Mouse (Mus musculus): Measurements from ENCODE around the gene Xrcc2. TPM values are rescaled to one million over a fixed set of nuclear protein-coding genes. Genes with fewer than 3 reads are reported as not detected.
"Not testable (repeated sequence)": the region's sequence is repeated elsewhere in the genome, so short reads cannot be mapped to it uniquely, and the experiment has no call there.

The Xrcc2 gene
- polyA plus RNA-seq, 1 experiment from 2014 or later, result 4.4 TPM

- no peaks in the 10 kb centered on the region for H3K27me3 ChIP-seq (replicated peaks)
- no peaks in the 10 kb centered on the region for H3K9me3 ChIP-seq (replicated peaks)
- no peaks in the 10 kb centered on the region for H3K36me3 ChIP-seq
- ATAC-seq (ENCODE audit: low FRiP score), result no peak
- no peak overlapping the region for H3K27ac ChIP-seq (replicated peaks)
- no peak overlapping the region for H3K4me3 ChIP-seq (replicated peaks)
- no peak overlapping the region for H3K9ac ChIP-seq (replicated peaks)
- H3K4me2 ChIP-seq, result no peak overlapping the region
- WGBS, result 71% methylated on average over 2 of the region's 2 CpGs
- H3K4me1 ChIP-seq, result no peaks in the 10 kb centered on the region
Observed at GRCm38 (mm10) chr5:25723016-25723415, 17.4 kb upstream of the Xrcc2 start.

- no peaks in the 10 kb centered on the region for H3K9me3 ChIP-seq (replicated peaks)
- ATAC-seq (ENCODE audit: low FRiP score), result no peak
- H3K4me1 ChIP-seq, result no peaks in the 10 kb centered on the region
- no peak overlapping the region for H3K27ac ChIP-seq (replicated peaks)
- H3K9ac ChIP-seq (replicated peaks), result no peak overlapping the region
- no peak overlapping the region for H3K4me2 ChIP-seq
- no peak overlapping the region for H3K4me3 ChIP-seq (replicated peaks)
- H3K36me3 ChIP-seq, result no peaks in the 10 kb centered on the region
- H3K27me3 ChIP-seq (replicated peaks), result no peaks in the 10 kb centered on the region
- 89% methylated on average over 4 of the region's 4 CpGs for WGBS
Observed at GRCm38 (mm10) chr5:25719390-25719789, 13.8 kb upstream of the Xrcc2 start.

- H3K36me3 ChIP-seq; H3K4me2 ChIP-seq; H3K9ac ChIP-seq (replicated peaks); ATAC-seq (ENCODE audit: low FRiP score); H3K27ac ChIP-seq (replicated peaks); H3K27me3 ChIP-seq (replicated peaks); H3K4me1 ChIP-seq; H3K4me3 ChIP-seq (replicated peaks); H3K9me3 ChIP-seq (replicated peaks): not testable (repeated sequence)
- 94% methylated on average over 4 of the region's 4 CpGs for WGBS
Observed at GRCm38 (mm10) chr5:25713001-25713706, 7.5 kb upstream of the Xrcc2 start.

GRCm38 (mm10) chr5:25704702-25705566 lies 691 bp downstream of the Xrcc2 start:
- ATAC-seq (ENCODE audit: low FRiP score), result peak; percentile 48; the same call in 1 of the 2 replicates
- H3K4me1 ChIP-seq, result peaks cover 17% of the 10 kb centered on the region
- H3K4me3 ChIP-seq (replicated peaks), result peak overlapping the region; percentile 87
- peak overlapping the region; percentile 66 for H3K27ac ChIP-seq (replicated peaks)
- H3K9ac ChIP-seq (replicated peaks), result peak overlapping the region; percentile 66
- H3K9me3 ChIP-seq (replicated peaks), result no peaks in the 10 kb centered on the region
- peak overlapping the region; percentile 83 for H3K4me2 ChIP-seq
- H3K36me3 ChIP-seq, result no peaks in the 10 kb centered on the region
- H3K27me3 ChIP-seq (replicated peaks), result no peaks in the 10 kb centered on the region
- WGBS, result 25% methylated on average over 19 of the region's 19 CpGs

- H3K4me1 ChIP-seq, result no peaks in the 10 kb centered on the region
- no peaks in the 10 kb centered on the region for H3K27me3 ChIP-seq (replicated peaks)
- no peak overlapping the region for H3K4me2 ChIP-seq
- no peaks in the 10 kb centered on the region for H3K36me3 ChIP-seq
- WGBS, result 81% methylated on average over 7 of the region's 7 CpGs
- H3K9me3 ChIP-seq (replicated peaks), result no peaks in the 10 kb centered on the region
- H3K4me3 ChIP-seq (replicated peaks), result no peak overlapping the region
- H3K9ac ChIP-seq (replicated peaks), result no peak overlapping the region
- no peak overlapping the region for H3K27ac ChIP-seq (replicated peaks)
- no peak for ATAC-seq (ENCODE audit: low FRiP score)
Observed at GRCm38 (mm10) chr5:25697941-25698340, 7.7 kb downstream of the Xrcc2 start.

GRCm38 (mm10) chr5:25696256-25696655 lies 9.4 kb downstream of the Xrcc2 start:
- WGBS, result 79% methylated on average over 7 of the region's 7 CpGs
- Histone ChIP-seq H3K4me2 (no peak overlapping the region), H3K4me3 (replicated peaks) (no peak overlapping the region), H3K9me3 (replicated peaks) (no peaks in the 10 kb centered on the region), H3K27me3 (replicated peaks) (no peaks in the 10 kb centered on the region), H3K27ac (replicated peaks) (no peak overlapping the region), H3K36me3 (0 out of 2 replicates have a peak, but pooled peaks cover 4% of the 10 kb centered on the region), H3K4me1 (no peaks in the 10 kb centered on the region), H3K9ac (replicated peaks) (no peak overlapping the region)
- ATAC-seq (ENCODE audit: low FRiP score), result no peak

GRCm38 (mm10) chr5:25695786-25696185 lies 9.8 kb downstream of the Xrcc2 start:
- no peaks in the 10 kb centered on the region for H3K9me3 ChIP-seq (replicated peaks)
- no peak overlapping the region for H3K27ac ChIP-seq (replicated peaks)
- H3K9ac ChIP-seq (replicated peaks), result no peak overlapping the region
- H3K36me3 ChIP-seq, result peaks cover 4% of the 10 kb centered on the region; the same call in 1 of the 2 replicates
- H3K4me2 ChIP-seq, result no peak overlapping the region
- H3K27me3 ChIP-seq (replicated peaks), result no peaks in the 10 kb centered on the region
- no peak for ATAC-seq (ENCODE audit: low FRiP score)
- H3K4me1 ChIP-seq, result no peaks in the 10 kb centered on the region
- no peak overlapping the region for H3K4me3 ChIP-seq (replicated peaks)
- WGBS, result 87% methylated on average over 6 of the region's 6 CpGs

GRCm38 (mm10) chr5:25671696-25672520 lies 33.7 kb downstream of the Xrcc2 start:
- Histone ChIP-seq H3K27me3 (replicated peaks) (no peaks in the 10 kb centered on the region), H3K4me1 (no peaks in the 10 kb centered on the region), H3K36me3 (no peaks in the 10 kb centered on the region), H3K9ac (replicated peaks) (no peak overlapping the region), H3K4me2 (no peak overlapping the region), H3K9me3 (replicated peaks) (no peaks in the 10 kb centered on the region), H3K27ac (replicated peaks) (no peak overlapping the region), H3K4me3 (replicated peaks) (no peak overlapping the region)
- ATAC-seq (ENCODE audit: low FRiP score), result no peak
- WGBS, result 93% methylated on average over 31 of the region's 31 CpGs

- Histone ChIP-seq H3K27ac (replicated peaks) (no peak overlapping the region), H3K9ac (replicated peaks) (no peak overlapping the region), H3K4me2 (no peak overlapping the region), H3K4me1 (no peaks in the 10 kb centered on the region), H3K9me3 (replicated peaks) (no peaks in the 10 kb centered on the region), H3K4me3 (replicated peaks) (no peak overlapping the region), H3K36me3 (no peaks in the 10 kb centered on the region), H3K27me3 (replicated peaks) (no peaks in the 10 kb centered on the region)
- ATAC-seq (ENCODE audit: low FRiP score), result no peak
- 63% methylated on average over 3 of the region's 3 CpGs for WGBS
Observed at GRCm38 (mm10) chr5:25671051-25671450, 34.6 kb downstream of the Xrcc2 start.

- WGBS, result 90% methylated on average over 9 of the region's 9 CpGs
- H3K9ac ChIP-seq (replicated peaks), result no peak overlapping the region
- H3K27ac ChIP-seq (replicated peaks), result no peak overlapping the region
Observed at GRCm38 (mm10) chr5:25668306-25668705, 37.3 kb downstream of the Xrcc2 start.

GRCm38 (mm10) chr5:25666684-25667083 lies 38.9 kb downstream of the Xrcc2 start:
- Histone ChIP-seq H3K36me3 (no peaks in the 10 kb centered on the region), H3K4me2 (no peak overlapping the region), H3K4me1 (no peaks in the 10 kb centered on the region), H3K9ac (replicated peaks) (no peak overlapping the region), H3K27ac (replicated peaks) (no peak overlapping the region), H3K27me3 (replicated peaks) (no peaks in the 10 kb centered on the region), H3K4me3 (replicated peaks) (no peak overlapping the region), H3K9me3 (replicated peaks) (no peaks in the 10 kb centered on the region)
- 91% methylated on average over 9 of the region's 9 CpGs for WGBS
- ATAC-seq (ENCODE audit: low FRiP score), result no peak

More at GRCm38 (mm10) chr5:25668306-25668705, 37.3 kb downstream of the Xrcc2 start:
- ATAC-seq (ENCODE audit: low FRiP score), result no peak
- H3K4me3 ChIP-seq (replicated peaks), result no peak overlapping the region
- no peaks in the 10 kb centered on the region for H3K4me1 ChIP-seq
- no peak overlapping the region for H3K4me2 ChIP-seq
- H3K27me3 ChIP-seq (replicated peaks), result no peaks in the 10 kb centered on the region
- no peaks in the 10 kb centered on the region for H3K36me3 ChIP-seq
- H3K9me3 ChIP-seq (replicated peaks), result no peaks in the 10 kb centered on the region
